Mouse (Mus musculus) spleen, adult 18-20 months (tissue): ENCODE measurements around the gene Dst.
"Not testable (repeated sequence)": the region's sequence is repeated elsewhere in the genome, so short reads cannot be mapped to it uniquely, and the experiment has no call there.

Source experiments
- DNase-seq, 2 experiments: peaks; one replicate each; pipeline ENCODE4 v3.0.0; 2022; ENCODE audit warnings: mixed read lengths in 2 of 2

The Dst gene

DNA sequence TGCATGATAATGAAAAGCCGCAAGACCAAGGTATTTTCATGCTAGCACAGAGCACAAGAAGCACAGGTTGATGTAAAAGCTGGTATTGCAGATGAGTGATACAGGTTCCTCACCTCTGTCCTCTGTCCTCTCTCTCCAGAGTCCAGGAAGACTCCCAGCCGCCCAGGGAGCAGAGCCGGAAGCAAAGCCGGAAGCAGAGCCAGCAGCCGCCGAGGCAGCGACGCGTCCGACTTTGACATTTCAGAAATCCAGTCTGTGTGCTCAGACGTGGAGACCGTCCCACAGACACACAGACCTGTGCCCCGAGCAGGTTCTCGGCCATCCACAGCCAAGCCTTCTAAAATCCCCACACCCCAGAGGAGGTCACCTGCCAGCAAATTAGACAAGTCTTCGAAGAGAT lies 399.2 kb downstream of the Dst start:
- DNase-seq = no peak

GRCm38 (mm10) chr1:34308841-34309240 lies 400.8 kb downstream of the Dst start:
- not testable (repeated sequence) for DNase-seq

- DNase-seq = no peak
Observed at GRCm38 (mm10) chr1:34309396-34309795, 401.4 kb downstream of the Dst start.

DNA sequence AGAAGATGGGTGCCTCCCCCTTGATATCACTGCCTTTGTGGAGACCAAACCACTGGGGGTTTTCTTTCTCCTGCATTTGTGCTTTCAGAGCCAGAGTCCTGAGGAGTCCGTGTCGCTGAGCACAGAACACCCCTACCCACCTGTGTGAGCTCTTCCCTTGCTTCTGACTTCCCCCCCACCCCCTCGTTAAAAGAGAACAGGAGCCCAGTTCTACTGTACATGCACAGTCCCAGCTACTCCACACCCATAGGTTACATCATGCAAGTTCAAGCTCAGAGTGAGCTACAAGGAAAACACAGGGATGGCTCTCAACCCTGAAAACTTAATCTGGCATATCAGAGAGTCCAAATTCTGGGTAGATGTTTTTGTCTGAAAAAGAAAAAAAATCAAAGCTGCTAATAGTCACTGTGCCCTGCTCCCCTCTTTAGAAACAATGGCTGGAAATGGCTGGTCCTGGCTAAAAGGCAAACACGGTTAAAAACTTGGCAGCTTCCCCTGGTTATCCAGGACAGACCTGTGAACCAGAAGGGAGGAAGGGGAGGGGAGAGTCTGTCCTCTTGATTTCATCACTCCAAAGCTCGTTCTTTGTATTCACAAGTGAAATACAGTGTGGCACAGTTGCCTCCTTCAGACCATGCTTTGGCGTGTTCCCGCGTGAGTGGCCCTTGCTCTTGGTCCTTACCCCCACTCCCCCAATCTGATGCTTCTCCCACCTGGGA lies 402.7 kb downstream of the Dst start:
- DNase-seq = no peak

GRCm38 (mm10) chr1:34312806-34313205 lies 404.8 kb downstream of the Dst start:
- no peak for DNase-seq

DNA sequence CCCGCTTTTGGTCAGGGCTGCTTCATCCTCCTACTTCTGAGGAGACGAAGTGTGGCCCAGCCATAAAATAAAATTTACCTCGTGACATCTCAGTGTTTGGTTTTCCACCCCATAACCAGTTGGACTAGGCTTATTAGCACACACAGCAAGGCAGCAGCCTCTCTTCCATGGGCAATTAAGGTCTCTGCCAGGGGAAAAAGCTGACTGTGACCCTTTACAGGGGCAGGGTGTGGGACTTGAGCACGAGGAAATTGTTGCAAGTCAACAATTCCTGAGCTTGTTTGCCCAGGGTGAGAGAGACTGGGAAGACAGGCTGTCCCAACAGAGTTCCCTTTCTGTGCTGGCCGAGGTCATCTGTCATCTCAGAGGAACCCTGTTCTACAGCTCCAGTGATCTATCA lies 407.4 kb downstream of the Dst start:
- DNase-seq = no peak

GRCm38 (mm10) chr1:34324255-34324654 lies 416.2 kb downstream of the Dst start:
- DNase-seq = no peak

DNA sequence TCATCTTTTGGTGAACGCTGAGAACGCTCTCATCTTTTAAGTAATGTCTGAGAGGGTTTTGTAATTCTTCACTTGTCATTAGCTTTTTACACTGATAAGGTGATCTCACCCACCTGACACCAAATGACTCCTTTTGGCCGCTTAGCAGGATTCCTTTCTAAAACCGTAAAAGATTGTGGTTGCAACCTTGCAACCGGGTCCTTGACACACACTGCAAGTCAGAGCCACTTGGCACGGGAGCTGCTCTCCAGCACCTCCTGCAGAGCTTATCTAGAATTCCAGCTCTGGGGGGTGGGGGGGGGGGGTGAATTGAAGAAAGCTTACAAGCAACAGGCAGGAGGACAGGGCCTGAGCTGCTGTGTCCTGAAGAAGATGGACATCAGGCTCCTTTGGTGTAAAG lies 420.6 kb downstream of the Dst start:
- DNase-seq = no peak

DNA sequence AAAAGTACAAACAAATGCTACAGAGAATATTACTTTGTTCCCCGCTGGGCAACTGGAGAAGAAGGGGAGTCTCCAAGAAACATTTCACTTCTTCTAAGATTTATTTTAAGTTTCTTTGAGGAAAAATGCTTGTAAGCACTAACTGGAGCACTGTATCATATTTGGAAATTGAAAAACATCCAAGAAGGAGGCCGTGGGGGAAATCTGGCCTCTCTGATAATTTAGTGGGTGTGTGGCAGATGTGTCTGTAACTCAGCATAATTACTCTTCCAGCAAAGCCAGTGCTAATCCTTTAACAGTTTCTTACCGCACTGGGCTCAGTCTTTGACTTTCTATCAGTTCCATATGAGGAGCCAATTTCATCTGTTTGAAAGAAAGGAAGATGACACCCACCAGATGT lies 423.7 kb downstream of the Dst start:
- DNase-seq = no peak
